Mouse (Mus musculus): ENCODE data around the gene Ptpa.

The Ptpa gene

GRCm38 (mm10) chr2:30437791-30438190, 22.0 kb downstream of the Ptpa start:
- DNase-seq (ENCODE audit: low spot score) = no peak

- no peak for DNase-seq (ENCODE audit: low spot score)
These were observed 23.8 kb downstream of the Ptpa start for GRCm38 (mm10) chr2:30439631-30440030.

- no peak for DNase-seq (ENCODE audit: low spot score)
These were observed 24.4 kb downstream of the Ptpa start for GRCm38 (mm10) chr2:30440211-30440700.

- peak; percentile 84 for DNase-seq (ENCODE audit: low spot score)
These were observed 25.1 kb downstream of the Ptpa start for GRCm38 (mm10) chr2:30440701-30441517.

- DNase-seq (ENCODE audit: low spot score) = peak; percentile 80
These were observed 26.0 kb downstream of the Ptpa start for GRCm38 (mm10) chr2:30441518-30442497.

GRCm38 (mm10) chr2:30442498-30442890, 26.7 kb downstream of the Ptpa start:
- DNase-seq (ENCODE audit: low spot score) = no peak

GRCm38 (mm10) chr2:30443281-30443680, 27.4 kb downstream of the Ptpa start:
- DNase-seq (ENCODE audit: low spot score) = no peak

- no peak for DNase-seq (ENCODE audit: low spot score)
These were observed 28.2 kb downstream of the Ptpa start for GRCm38 (mm10) chr2:30444006-30444405.

GRCm38 (mm10) chr2:30444450-30444849, 28.6 kb downstream of the Ptpa start:
- no peak for DNase-seq (ENCODE audit: low spot score)

- DNase-seq (ENCODE audit: low spot score) = peak; percentile 64
These were observed 29.5 kb downstream of the Ptpa start for GRCm38 (mm10) chr2:30445312-30445711.

GRCm38 (mm10) chr2:30446891-30447826, 31.3 kb downstream of the Ptpa start:
- no peak for DNase-seq (ENCODE audit: low spot score)

GRCm38 (mm10) chr2:30448371-30448770, 32.5 kb downstream of the Ptpa start:
- no peak for DNase-seq (ENCODE audit: low spot score)

GRCm38 (mm10) chr2:30450530-30450929, 34.7 kb downstream of the Ptpa start:
- no peak for DNase-seq (ENCODE audit: low spot score)

- DNase-seq (ENCODE audit: low spot score) = no peak
These were observed 35.7 kb downstream of the Ptpa start for GRCm38 (mm10) chr2:30451525-30451924.

GRCm38 (mm10) chr2:30453570-30453969, 37.7 kb downstream of the Ptpa start:
- DNase-seq (ENCODE audit: low spot score) = no peak

GRCm38 (mm10) chr2:30454587-30454986, 38.7 kb downstream of the Ptpa start:
- no peak for DNase-seq (ENCODE audit: low spot score)

GRCm38 (mm10) chr2:30456104-30456980, 40.5 kb downstream of the Ptpa start:
- no peak for DNase-seq (ENCODE audit: low spot score)

GRCm38 (mm10) chr2:30458349-30458748, 42.5 kb downstream of the Ptpa start:
- DNase-seq (ENCODE audit: low spot score) = no peak

GRCm38 (mm10) chr2:30459241-30459640, 43.4 kb downstream of the Ptpa start:
- DNase-seq (ENCODE audit: low spot score) = no peak

- no peak for DNase-seq (ENCODE audit: low spot score)
These were observed 47.5 kb downstream of the Ptpa start for GRCm38 (mm10) chr2:30463341-30463761.
